Mouse (Mus musculus): ENCODE measurements around the gene Mug2. TPM values are rescaled to one million over a fixed set of nuclear protein-coding genes. Genes with fewer than 3 reads are reported as not detected.
"Not testable (repeated sequence)": the region's sequence is repeated elsewhere in the genome, so short reads cannot be mapped to it uniquely, and the experiment has no call there.

Mug2 gene
- polyA plus RNA-seq (2016; fragmentation: Nextera tagmentation; extraction: Ambion mirVana), result not detected in 2 replicates

- H3K4me2 ChIP-seq (replicated peaks); H3K9ac ChIP-seq; H3K4me3 ChIP-seq; H3K27ac ChIP-seq; H3K36me3 ChIP-seq; H3K4me1 ChIP-seq; H3K27me3 ChIP-seq; H3K9me3 ChIP-seq (replicated peaks); ATAC-seq (ENCODE audit: low FRiP score): not testable (repeated sequence)
- no CpG with 5 or more reads among the region's 3 CpGs for WGBS
Measured at GRCm38 (mm10) chr6:122006461-122006860, at the start of gene Mug2. Gene Mug2, plus strand, starts transcription at chr6:122006761.

GRCm38 (mm10) chr6:121957803-121958349, 48.7 kb upstream of the Mug2 start:
- H3K4me2 ChIP-seq (replicated peaks); H3K36me3 ChIP-seq; H3K4me3 ChIP-seq; H3K9ac ChIP-seq; ATAC-seq (ENCODE audit: low FRiP score); H3K4me1 ChIP-seq; H3K27me3 ChIP-seq; H3K9me3 ChIP-seq (replicated peaks); H3K27ac ChIP-seq: not testable (repeated sequence)
- WGBS, result 92% methylated on average over 16 of the region's 16 CpGs

DNA sequence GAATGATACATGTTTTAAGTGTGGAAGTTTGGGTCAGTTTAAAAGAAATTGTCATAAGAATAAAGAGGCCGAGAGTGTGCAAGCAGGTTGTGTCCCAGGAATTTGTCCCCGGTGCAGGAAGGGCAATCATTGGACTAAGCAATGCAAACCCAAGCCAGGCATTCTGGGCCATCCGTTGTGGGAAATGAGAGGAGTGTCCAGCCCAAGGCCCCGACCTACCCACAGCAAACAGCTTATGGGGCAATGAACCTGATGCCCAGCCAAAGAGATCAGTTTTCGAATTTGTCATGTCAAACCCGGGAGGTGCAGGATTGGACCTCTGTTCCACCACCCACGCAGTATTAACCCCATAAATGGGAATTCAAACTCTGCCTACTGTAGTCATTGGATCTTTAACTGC, 30.9 kb upstream of the Mug2 start:
- Histone ChIP-seq H3K27ac (no peak overlapping the region), H3K4me2 (replicated peaks) (no peak overlapping the region), H3K36me3 (no peaks in the 10 kb centered on the region), H3K9ac (no peak overlapping the region), H3K9me3 (replicated peaks) (0 out of 2 replicates have a peak, but pooled peaks cover 3% of the 10 kb centered on the region), H3K27me3 (no peaks in the 10 kb centered on the region), H3K4me1 (no peaks in the 10 kb centered on the region), H3K4me3 (no peak overlapping the region)
- ATAC-seq (ENCODE audit: low FRiP score), result no peak
- 81% methylated on average over 7 of the region's 7 CpGs for WGBS

DNA sequence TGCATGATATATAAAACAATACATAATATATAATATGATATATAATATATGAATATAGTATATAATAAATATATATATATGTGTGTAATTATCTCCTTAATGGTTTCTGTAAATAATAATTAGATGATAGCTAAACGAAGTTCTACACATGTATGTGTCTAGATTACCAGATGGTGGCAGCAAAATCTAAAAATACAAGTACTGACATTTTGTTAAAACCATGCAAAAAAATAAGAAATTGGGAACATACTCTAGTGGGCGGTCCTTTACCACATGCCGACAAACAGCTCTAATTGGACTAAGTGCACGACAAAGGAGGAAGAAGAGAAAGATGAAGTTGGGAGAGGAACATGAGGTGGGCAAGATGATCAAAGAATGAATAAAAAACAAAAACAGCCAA, 94.3 kb downstream of the Mug2 start:
- WGBS, result 89% methylated on average over 4 of the region's 4 CpGs

GRCm38 (mm10) chr6:122101671-122102070, 95.1 kb downstream of the Mug2 start:
- Histone ChIP-seq H3K9me3 (replicated peaks) (peaks cover 9% of the 10 kb centered on the region), H3K4me3 (no peak overlapping the region), H3K4me2 (replicated peaks) (no peak overlapping the region), H3K27me3 (no peaks in the 10 kb centered on the region), H3K36me3 (no peaks in the 10 kb centered on the region), H3K4me1 (no peaks in the 10 kb centered on the region), H3K9ac (no peak overlapping the region), H3K27ac (no peak overlapping the region)
- ATAC-seq (ENCODE audit: low FRiP score), result no peak
- 86% methylated on average over 1 of the region's 1 CpGs for WGBS

More for the DNA sequence above, 94.3 kb downstream of the Mug2 start:
- H3K4me1 ChIP-seq, result no peaks in the 10 kb centered on the region
- H3K9ac ChIP-seq, result no peak overlapping the region
- H3K4me2 ChIP-seq (replicated peaks), result no peak overlapping the region
- no peaks in the 10 kb centered on the region for H3K27me3 ChIP-seq
- no peak overlapping the region for H3K27ac ChIP-seq
- H3K4me3 ChIP-seq, result no peak overlapping the region
- no peak for ATAC-seq (ENCODE audit: low FRiP score)
- peaks cover 9% of the 10 kb centered on the region for H3K9me3 ChIP-seq (replicated peaks)
- H3K36me3 ChIP-seq, result no peaks in the 10 kb centered on the region

DNA sequence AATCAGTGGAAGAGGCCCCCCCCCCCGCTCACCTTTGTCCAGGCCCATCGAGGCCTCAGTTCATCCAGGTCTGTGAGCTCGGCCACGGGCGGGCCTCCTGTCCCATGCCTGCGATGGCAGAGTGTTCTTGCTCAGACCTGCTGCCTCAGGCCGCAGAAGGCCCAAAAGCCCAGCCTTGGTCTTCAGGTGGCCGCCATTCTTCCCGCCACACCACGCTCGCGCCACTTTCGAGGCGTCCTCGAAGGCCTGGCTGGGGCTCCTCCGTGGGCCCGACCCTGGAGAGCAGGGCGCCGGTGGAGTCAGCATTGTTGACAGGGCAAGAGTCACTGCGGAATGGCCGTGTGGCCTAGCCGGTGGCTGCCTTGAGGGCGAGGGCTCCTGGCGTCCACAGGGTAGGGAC, 110.4 kb downstream of the Mug2 start:
- Histone ChIP-seq H3K9me3 (replicated peaks) (peaks cover 19% of the 10 kb centered on the region), H3K4me3 (no peak overlapping the region), H3K4me2 (replicated peaks) (no peak overlapping the region), H3K36me3 (no peaks in the 10 kb centered on the region), H3K27me3 (no peaks in the 10 kb centered on the region), H3K4me1 (no peaks in the 10 kb centered on the region), H3K27ac (no peak overlapping the region), H3K9ac (no peak overlapping the region)
- ATAC-seq (ENCODE audit: low FRiP score), result no peak
- 95% methylated on average over 23 of the region's 24 CpGs for WGBS

DNA sequence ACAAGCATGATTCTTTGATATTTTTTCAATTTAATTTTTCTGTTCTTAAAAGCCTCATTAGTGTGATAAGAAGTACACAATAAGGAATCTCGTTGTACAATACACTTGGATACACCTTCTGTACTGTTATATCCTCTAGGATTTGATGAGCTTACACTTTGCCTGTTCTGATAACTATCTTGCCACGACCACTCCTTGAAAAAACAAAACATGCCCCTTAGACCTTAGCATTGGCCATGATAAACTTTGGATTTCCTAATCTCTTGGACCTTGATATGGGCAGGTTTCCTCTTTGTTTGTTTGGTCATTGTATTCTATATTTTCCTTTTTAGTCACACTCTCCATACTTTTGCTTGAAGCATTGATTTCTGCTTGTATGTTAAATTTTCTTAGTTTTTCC, 123.0 kb downstream of the Mug2 start:
- no peak overlapping the region for H3K27ac ChIP-seq
- H3K4me2 ChIP-seq (replicated peaks), result no peak overlapping the region
- no peak overlapping the region for H3K9ac ChIP-seq
- WGBS, result 79% methylated on average over 2 of the region's 2 CpGs
- H3K27me3 ChIP-seq, result no peaks in the 10 kb centered on the region
- no peaks in the 10 kb centered on the region for H3K36me3 ChIP-seq
- no peaks in the 10 kb centered on the region for H3K9me3 ChIP-seq (replicated peaks)
- no peak for ATAC-seq (ENCODE audit: low FRiP score)
- H3K4me1 ChIP-seq, result no peaks in the 10 kb centered on the region
- H3K4me3 ChIP-seq, result no peak overlapping the region

Other genes starting within 250 kb of the Mug2 start
- gene Mug1, start 168.2 kb upstream of the Mug2 start, polyA plus RNA-seq (2016; fragmentation: Nextera tagmentation; extraction: Ambion mirVana), result not detected in 2 replicates